Mouse (Mus musculus) C2C12 (cell line): ENCODE results near the gene Sh3pxd2a. TPM values are rescaled to one million over a fixed set of nuclear protein-coding genes. Genes with fewer than 3 reads are reported as not detected.

Source experiments
- H3K27me3 ChIP-seq: one replicate; pipeline ENCODE4 v1.6.1; 2011; ENCODE audit not compliant: control insufficient read depth, insufficient read depth, insufficient read length
- H3K36me3 ChIP-seq: one replicate; pipeline ENCODE4 v1.6.1; 2011; ENCODE audit not compliant: control insufficient read depth, insufficient read depth
- H3K4me3 ChIP-seq: one replicate; pipeline ENCODE4 v1.5.1; 2011; ENCODE audit warnings: mild to moderate bottlenecking, control low read depth; ENCODE audit not compliant: poor library complexity, insufficient read depth, severe bottlenecking
- H3K79me2 ChIP-seq: one replicate; pipeline ENCODE4 v1.6.1; 2011; ENCODE audit not compliant: control insufficient read depth, insufficient read depth
- H3K79me3 ChIP-seq: one replicate; pipeline ENCODE4 v1.6.1; 2011; ENCODE audit warnings: low read depth, control low read depth
- H3ac ChIP-seq: one replicate; pipeline ENCODE3; 2011; ENCODE audit warnings: low read depth; ENCODE audit not compliant: control insufficient read depth, insufficient read length
- CEBPB ChIP-seq: IDR thresholded peaks from one replicate; pipeline ENCODE4 v1.6.1; 2011; ENCODE audit warnings: low read depth, mild to moderate bottlenecking, control low read depth, moderate library complexity
- CTCF ChIP-seq: IDR thresholded peaks from one replicate; pipeline ENCODE4 v1.5.1; 2011; ENCODE audit not compliant: control insufficient read depth, insufficient read depth, insufficient read length
- FOSL1 ChIP-seq: IDR thresholded peaks from one replicate; pipeline ENCODE4 v1.8.0; 2011; ENCODE audit warnings: mild to moderate bottlenecking, low read length; ENCODE audit not compliant: poor library complexity, insufficient read depth, severe bottlenecking
- MAX ChIP-seq: IDR thresholded peaks from one replicate; pipeline ENCODE4 v1.6.1; 2011; ENCODE audit warnings: mild to moderate bottlenecking, control low read depth
- MYOD1 ChIP-seq: IDR thresholded peaks from one replicate; pipeline ENCODE4 v1.6.1; 2011; ENCODE audit warnings: low read depth; ENCODE audit not compliant: control insufficient read depth, insufficient read length
- MYOG ChIP-seq: IDR thresholded peaks from one replicate; pipeline ENCODE4 v1.6.1; 2011; ENCODE audit not compliant: control insufficient read depth, insufficient read length; ENCODE audit errors: extremely low read depth
- USF1 ChIP-seq: IDR thresholded peaks from one replicate; pipeline ENCODE4 v1.6.1; 2011; ENCODE audit warnings: low read depth, mild to moderate bottlenecking, control low read depth, moderate library complexity
- polyA plus RNA-seq: library from polyadenylated mRNA; unstranded; fragments of >200 nt; fragmentation: generic; extraction: Trizol; gene quantifications from one replicate; pipeline ENCODE4 v1.2.1, GENCODE M21; 2012; ENCODE audit warnings: missing spikeins

Sh3pxd2a gene
- polyA plus RNA-seq, 1 experiment = 22.2 TPM

DNA sequence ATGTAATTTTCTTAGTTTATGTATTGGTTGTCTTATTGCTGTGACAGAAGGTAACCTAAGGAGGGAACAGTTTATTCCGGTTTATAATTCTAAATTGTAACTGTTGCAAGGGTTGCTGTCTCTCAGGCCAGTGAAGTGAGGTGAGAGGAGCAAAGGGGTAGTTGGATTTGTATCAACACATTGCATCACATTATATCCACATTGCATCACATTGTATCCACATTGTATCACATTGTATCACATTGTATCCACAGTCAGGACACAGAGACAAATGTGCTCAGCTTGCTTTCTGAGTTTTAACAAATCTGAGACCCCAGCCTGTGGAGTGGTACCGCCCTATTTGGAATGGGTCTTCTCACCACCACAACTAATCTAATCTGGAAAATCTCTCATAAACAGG, 244.0 kb downstream of the Sh3pxd2a start:
- no peak overlapping the region for H3K4me3 ChIP-seq
- no peaks in the 10 kb centered on the region for H3K36me3 ChIP-seq
- H3K79me2 ChIP-seq = no peaks in the 10 kb centered on the region
- TF ChIP-seq FOSL1 (no peak), CEBPB (no peak)
- no peak overlapping the region for H3ac ChIP-seq
- H3K27me3 ChIP-seq = no peaks in the 10 kb centered on the region
- H3K79me3 ChIP-seq = no peaks in the 10 kb centered on the region

DNA sequence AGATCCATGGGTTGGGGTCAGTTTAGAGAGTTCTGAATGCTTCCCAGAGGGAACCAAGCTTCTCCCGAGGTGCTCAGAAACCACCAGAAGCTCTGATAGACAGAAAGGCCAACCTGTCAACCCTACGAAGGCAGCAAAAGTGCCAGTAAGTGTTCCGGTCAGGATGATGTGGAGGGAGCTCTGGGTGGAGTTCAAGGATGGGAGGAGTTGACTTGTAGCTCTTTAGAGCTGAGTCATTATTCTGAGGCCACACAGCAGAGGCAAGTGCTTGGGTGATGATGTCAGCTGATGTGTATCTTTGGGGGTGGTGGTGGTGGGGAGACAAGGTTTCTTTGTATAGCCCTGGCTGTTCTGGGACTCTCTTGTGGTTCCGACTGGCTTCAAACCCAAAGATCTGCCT, 244.6 kb downstream of the Sh3pxd2a start:
- Histone ChIP-seq H3K4me3 (no peak overlapping the region), H3K36me3 (no peaks in the 10 kb centered on the region), H3ac (no peak overlapping the region), H3K79me3 (no peaks in the 10 kb centered on the region), H3K79me2 (no peaks in the 10 kb centered on the region), H3K27me3 (no peaks in the 10 kb centered on the region)
- TF ChIP-seq MYOD1 = peak; percentile 34
- TF ChIP-seq CEBPB = peak; percentile 7
- no peak for TF ChIP-seq USF1
- TF ChIP-seq MYOG = no peak
- TF ChIP-seq MAX = no peak
- peak; percentile 45 for TF ChIP-seq FOSL1
- TF ChIP-seq CTCF = no peak

- TF ChIP-seq MYOD1 = no peak
- TF ChIP-seq CEBPB = no peak
- no peak for TF ChIP-seq MAX
- no peak for TF ChIP-seq CTCF
- TF ChIP-seq FOSL1 = no peak
- no peak for TF ChIP-seq MYOG
- TF ChIP-seq USF1 = no peak
- no peaks in the 10 kb centered on the region for H3K36me3 ChIP-seq
- no peaks in the 10 kb centered on the region for H3K79me3 ChIP-seq
- no peak overlapping the region for H3K4me3 ChIP-seq
- no peaks in the 10 kb centered on the region for H3K27me3 ChIP-seq
- H3ac ChIP-seq = no peak overlapping the region
- H3K79me2 ChIP-seq = no peaks in the 10 kb centered on the region
Observed at GRCm38 (mm10) chr19:47216766-47217165, 247.4 kb downstream of the Sh3pxd2a start.

DNA sequence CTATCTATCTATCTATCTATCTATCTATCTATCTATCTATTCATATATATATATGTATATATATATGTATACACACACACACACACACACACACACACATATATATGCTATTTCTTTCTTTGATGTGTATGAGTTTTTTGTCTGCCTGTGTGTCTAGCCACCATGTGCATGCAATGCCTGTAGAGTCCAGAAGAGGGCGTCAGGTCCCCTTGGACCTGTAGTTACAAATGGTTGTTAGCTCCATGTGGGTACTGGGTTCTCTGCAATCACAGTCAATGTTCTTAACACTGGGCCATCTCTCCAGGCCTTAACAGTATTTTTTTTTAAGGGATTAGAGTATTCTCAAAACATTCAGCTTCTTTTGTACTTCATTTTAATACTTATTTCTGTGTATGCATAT, 250.7 kb downstream of the Sh3pxd2a start:
- no peak for TF ChIP-seq CEBPB
- no peak for TF ChIP-seq CTCF
- TF ChIP-seq MAX = no peak
- TF ChIP-seq USF1 = no peak
- TF ChIP-seq MYOD1 = no peak
- TF ChIP-seq FOSL1 = no peak
- TF ChIP-seq MYOG = no peak
- Histone ChIP-seq H3K27me3 (no peaks in the 10 kb centered on the region), H3K79me3 (no peaks in the 10 kb centered on the region), H3K36me3 (no peaks in the 10 kb centered on the region), H3K4me3 (no peak overlapping the region), H3ac (no peak overlapping the region), H3K79me2 (no peaks in the 10 kb centered on the region)

GRCm38 (mm10) chr19:47212401-47212800, 251.8 kb downstream of the Sh3pxd2a start:
- no peak overlapping the region for H3ac ChIP-seq
- H3K4me3 ChIP-seq = no peak overlapping the region
- no peak for TF ChIP-seq FOSL1
- TF ChIP-seq USF1 = no peak
- no peak for TF ChIP-seq MAX
- no peak for TF ChIP-seq MYOD1
- no peak for TF ChIP-seq CEBPB
- TF ChIP-seq MYOG = no peak
- TF ChIP-seq CTCF = no peak
- H3K79me3 ChIP-seq = no peaks in the 10 kb centered on the region
- H3K36me3 ChIP-seq = no peaks in the 10 kb centered on the region
- H3K79me2 ChIP-seq = no peaks in the 10 kb centered on the region
- no peaks in the 10 kb centered on the region for H3K27me3 ChIP-seq

DNA sequence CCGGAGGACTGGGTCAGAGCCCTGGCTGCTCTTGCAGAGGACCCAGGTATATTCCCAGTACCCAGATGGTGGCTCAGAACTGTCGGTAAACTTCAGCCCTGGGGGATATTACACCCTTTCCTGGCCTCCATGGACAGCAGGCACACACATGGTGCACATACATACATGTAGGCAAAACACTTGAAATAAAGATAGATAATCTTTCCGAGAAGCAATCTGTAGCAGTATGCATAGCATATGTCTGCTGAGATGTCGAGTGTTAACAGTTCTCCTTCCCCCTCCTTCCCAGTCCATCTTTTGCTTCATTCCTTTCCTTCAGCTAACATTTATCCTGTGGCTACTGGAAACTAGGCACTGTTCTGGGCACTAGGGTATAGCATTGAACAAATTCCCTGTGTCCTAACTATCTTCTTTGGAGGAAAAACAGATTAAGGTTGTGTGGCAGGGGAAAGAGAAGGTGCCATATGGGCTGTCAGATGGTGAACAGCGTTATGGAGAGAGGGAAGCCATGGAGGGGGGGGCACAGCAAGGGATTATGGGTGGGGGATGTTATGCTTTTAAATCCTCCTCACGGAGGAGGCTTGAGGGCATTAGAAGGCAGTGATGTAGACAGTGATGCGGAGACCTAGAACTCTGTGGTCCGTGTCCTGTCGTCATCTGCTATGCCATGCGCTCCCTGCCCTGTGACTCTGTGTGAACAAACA, 252.4 kb downstream of the Sh3pxd2a start:
- Histone ChIP-seq H3K4me3 (no peak overlapping the region), H3K79me2 (no peaks in the 10 kb centered on the region), H3K79me3 (no peaks in the 10 kb centered on the region), H3K27me3 (no peaks in the 10 kb centered on the region), H3ac (no peak overlapping the region), H3K36me3 (no peaks in the 10 kb centered on the region)
- TF ChIP-seq CEBPB = no peak
- no peak for TF ChIP-seq MAX
- TF ChIP-seq FOSL1 = no peak
- no peak for TF ChIP-seq CTCF
- no peak for TF ChIP-seq MYOG
- no peak for TF ChIP-seq USF1
